Mouse (Mus musculus) adrenal gland, postnatal 36 days (tissue): ENCODE measurements around the gene Cd300ld2. TPM values are rescaled to one million over a fixed set of nuclear protein-coding genes. Genes with fewer than 3 reads are reported as not detected.

ENCODE experiments used
- total RNA-seq, 2 experiments: library from RNA; stranded (reverse); gene quantifications; 2 replicates each; pipeline ENCODE4 v1.2.3; 2021

Gene Cd300ld2
- total RNA-seq, 2 experiments from 2014 or later, result not detected

Other genes starting within 250 kb of the Cd300ld2 start
- not detected for gene Btbd17, start 220.2 kb downstream of the Cd300ld2 start, total RNA-seq
- not detected for gene Gpr142, start 217.3 kb downstream of the Cd300ld2 start, total RNA-seq
- 1 to 10 TPM; 6.9 to 8.8 TPM for gene Gprc5c, start 165.0 kb downstream of the Cd300ld2 start, total RNA-seq
- gene Cd300a, start 126.2 kb downstream of the Cd300ld2 start, total RNA-seq, result 1 to 10 TPM; 1.4 to 2.4 TPM
- 1 to 10 TPM in 1 of 2 experiments, under 1 TPM in 1; 0.89 to 1.5 TPM for gene Cd300lb, start 81.8 kb downstream of the Cd300ld2 start, total RNA-seq
- gene Cd300c, start 47.0 kb downstream of the Cd300ld2 start, total RNA-seq, result not detected
- gene Cd300ld, start 26.3 kb downstream of the Cd300ld2 start, total RNA-seq, result 1 to 10 TPM; 1.1 TPM
- gene Cd300c2, start 14.3 kb downstream of the Cd300ld2 start, total RNA-seq, result 1 to 10 TPM; 3.0 to 5.5 TPM
- under 1 TPM in 1 of 2 experiments, not detected in 1; 0.63 TPM for gene Cd300ld4, start 10.8 kb upstream of the Cd300ld2 start, total RNA-seq
- 1 to 10 TPM; 5.3 to 8.1 TPM for gene Cd300ld5, start 21.6 kb upstream of the Cd300ld2 start, total RNA-seq
- 1 to 10 TPM; 1.6 to 5.3 TPM for gene Cd300ld3, start 32.2 kb upstream of the Cd300ld2 start, total RNA-seq
- under 1 TPM; 0.26 to 0.43 TPM for gene Cd300e, start 46.0 kb upstream of the Cd300ld2 start, total RNA-seq
- gene Rab37, start 75.2 kb upstream of the Cd300ld2 start, total RNA-seq, result under 1 TPM; 0.56 TPM
- gene Cd300lf, start 117.8 kb upstream of the Cd300ld2 start, total RNA-seq, result 1 to 10 TPM in 1 of 2 experiments, under 1 TPM in 1; 0.69 to 1.0 TPM
- 10 to 100 TPM; 18.1 to 20.3 TPM for gene Slc9a3r1, start 147.1 kb upstream of the Cd300ld2 start, total RNA-seq
- 10 to 100 TPM; 19.9 to 23.2 TPM for gene Tmem104, start 171.3 kb upstream of the Cd300ld2 start, total RNA-seq
- gene Nat9, start 171.7 kb upstream of the Cd300ld2 start, total RNA-seq, result 10 to 100 TPM; 26.7 to 29.4 TPM